Mouse (Mus musculus) megakaryocyte, embryonic 14.5 days (primary cell): Measurements from ENCODE around the gene Lgals3bp.

Experiments
- FLI1 ChIP-seq: IDR thresholded peaks from 2 replicates; pipeline ENCODE4 v1.6.1; 2012; ENCODE audit warnings: low read length, inconsistent platforms, mixed read lengths
- GATA1 ChIP-seq: IDR thresholded peaks from 3 replicates; pipeline ENCODE4 v1.6.1; 2012; ENCODE audit warnings: mixed read lengths, low read length, inconsistent platforms, borderline replicate concordance

DNA sequence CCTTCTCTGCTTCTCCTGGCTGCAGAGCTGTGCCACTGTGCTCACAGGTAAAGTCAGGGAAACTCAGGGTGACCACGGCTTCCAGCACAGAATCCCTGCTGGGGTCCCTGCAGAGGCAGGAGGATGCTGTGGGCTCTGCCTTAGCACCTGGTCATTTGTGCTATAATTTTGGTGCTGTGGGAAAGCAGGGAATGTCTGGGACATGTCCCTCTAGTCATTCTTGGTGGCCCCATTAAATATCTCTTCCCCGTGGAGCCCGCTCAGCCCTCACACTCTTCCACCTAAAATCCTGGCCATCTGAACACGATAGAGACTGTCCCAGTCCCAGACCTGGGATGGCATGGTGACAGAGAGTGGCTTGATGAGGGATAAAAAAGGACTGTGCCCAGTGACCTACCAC lies 37.9 kb downstream of the Lgals3bp start:
- TF ChIP-seq GATA1 (no peak), FLI1 (no peak)
